Mouse (Mus musculus) ES-Bruce4 (cell line): ENCODE measurements around the gene Gm21750. TPM values are rescaled to one million over a fixed set of nuclear protein-coding genes. Genes with fewer than 3 reads are reported as not detected.
"Not testable (repeated sequence)": the region's sequence is repeated elsewhere in the genome, so short reads cannot be mapped to it uniquely, and the experiment has no call there.

Experiments
- H3K27ac ChIP-seq: 2 replicates; pipeline ENCODE4 v1.5.1; 2012; ENCODE audit warnings: low read length, inconsistent platforms; ENCODE audit not compliant: insufficient read depth
- H3K27me3 ChIP-seq: 2 replicates; pipeline ENCODE4 v1.6.1; 2012; ENCODE audit warnings: mild to moderate bottlenecking, low read length, inconsistent platforms; ENCODE audit not compliant: control insufficient read depth, poor library complexity, insufficient read depth, severe bottlenecking
- H3K36me3 ChIP-seq: 2 replicates; pipeline ENCODE4 v1.6.1; 2012; ENCODE audit warnings: inconsistent platforms, mild to moderate bottlenecking, low read length, moderate library complexity; ENCODE audit not compliant: control insufficient read depth, poor library complexity, insufficient read depth, severe bottlenecking
- H3K4me1 ChIP-seq: one replicate; pipeline ENCODE4 v1.8.1; 2011; ENCODE audit warnings: low read length; ENCODE audit not compliant: control insufficient read depth, insufficient read depth
- H3K4me3 ChIP-seq: 2 replicates; pipeline ENCODE4 v1.5.1; 2011; ENCODE audit warnings: low read depth, mild to moderate bottlenecking, low read length
- H3K9ac ChIP-seq: 2 replicates; pipeline ENCODE4 v1.6.1; 2012; ENCODE audit warnings: low read depth, mild to moderate bottlenecking, inconsistent platforms; ENCODE audit not compliant: poor library complexity, severe bottlenecking
- H3K9me3 ChIP-seq: replicated peaks from 2 replicates; pipeline ENCODE4 v1.6.1; 2012; ENCODE audit warnings: mild to moderate bottlenecking, low read length, inconsistent platforms; ENCODE audit not compliant: control insufficient read depth, poor library complexity, insufficient read depth, severe bottlenecking
- CTCF ChIP-seq: IDR thresholded peaks from one replicate; pipeline ENCODE4 v1.8.1; 2011; ENCODE audit warnings: low read depth, low read length
- EP300 ChIP-seq: IDR thresholded peaks from 2 replicates; pipeline ENCODE4 v1.6.1; 2011; ENCODE audit warnings: low read depth, low read length; ENCODE audit not compliant: insufficient read depth
- POLR2A ChIP-seq: IDR thresholded peaks from one replicate; pipeline ENCODE4 v1.8.1; 2011; ENCODE audit warnings: low read length; ENCODE audit not compliant: insufficient read depth
- polyA plus RNA-seq: library from polyadenylated mRNA; stranded (reverse); fragments of >200 nt; gene quantifications from 2 replicates; pipeline ENCODE4 v1.2.4, GENCODE M21; 2011; ENCODE audit warnings: low read depth; ENCODE audit not compliant: missing spikeins, insufficient read depth, insufficient read length

The Gm21750 gene
- not detected in 2 replicates for polyA plus RNA-seq

GRCm38 (mm10) chr14:73660925-73661324 is at the start of gene Gm21750:
Gm21750 (plus strand) TSS chr14:73661225.
- not testable (repeated sequence) for H3K27ac ChIP-seq, H3K4me3 ChIP-seq, H3K4me1 ChIP-seq, H3K36me3 ChIP-seq, H3K9me3 ChIP-seq, H3K27me3 ChIP-seq, H3K9ac ChIP-seq

- H3K27ac ChIP-seq, H3K4me1 ChIP-seq, H3K36me3 ChIP-seq, H3K9me3 ChIP-seq, H3K9ac ChIP-seq, H3K27me3 ChIP-seq, H3K4me3 ChIP-seq: not testable (repeated sequence)
Measured at GRCm38 (mm10) chr14:73614961-73615360, 46.1 kb upstream of the Gm21750 start.

- no peak for TF ChIP-seq CTCF
- no peak for TF ChIP-seq EP300
- TF ChIP-seq POLR2A, result no peak
- Histone ChIP-seq H3K27ac (no peak overlapping the region), H3K36me3 (no peaks in the 10 kb centered on the region), H3K27me3 (no peaks in the 10 kb centered on the region; the same call in 1 of the 2 replicates), H3K4me1 (no peaks in the 10 kb centered on the region), H3K9me3 (no peaks in the 10 kb centered on the region), H3K9ac (no peak overlapping the region), H3K4me3 (no peak overlapping the region)
Measured at GRCm38 (mm10) chr14:73620880-73621279, 40.1 kb upstream of the Gm21750 start.

- Histone ChIP-seq H3K9ac (no peak overlapping the region), H3K36me3 (no peaks in the 10 kb centered on the region), H3K27ac (no peak overlapping the region), H3K27me3 (no peaks in the 10 kb centered on the region; the same call in 1 of the 2 replicates), H3K4me3 (no peak overlapping the region), H3K4me1 (no peaks in the 10 kb centered on the region), H3K9me3 (no peaks in the 10 kb centered on the region)
- TF ChIP-seq EP300 (no peak), CTCF (no peak), POLR2A (no peak)
Measured at GRCm38 (mm10) chr14:73622988-73623387, 38.0 kb upstream of the Gm21750 start.

GRCm38 (mm10) chr14:73625469-73625868 is 35.6 kb upstream of the Gm21750 start:
- no peaks in the 10 kb centered on the region for H3K36me3 ChIP-seq
- H3K27me3 ChIP-seq, result no peaks in the 10 kb centered on the region

GRCm38 (mm10) chr14:73631511-73631910 is 29.5 kb upstream of the Gm21750 start:
- Histone ChIP-seq H3K36me3 (no peaks in the 10 kb centered on the region), H3K9ac (no peak overlapping the region), H3K9me3 (no peaks in the 10 kb centered on the region), H3K4me1 (no peaks in the 10 kb centered on the region), H3K27me3 (no peaks in the 10 kb centered on the region), H3K27ac (no peak overlapping the region), H3K4me3 (no peak overlapping the region)
- no peak for TF ChIP-seq POLR2A
- TF ChIP-seq CTCF, result no peak
- TF ChIP-seq EP300, result no peak

More at GRCm38 (mm10) chr14:73625469-73625868, 35.6 kb upstream of the Gm21750 start:
- H3K9me3 ChIP-seq, result no peaks in the 10 kb centered on the region
- no peaks in the 10 kb centered on the region for H3K4me1 ChIP-seq
- no peak overlapping the region for H3K27ac ChIP-seq
- no peak overlapping the region for H3K4me3 ChIP-seq
- H3K9ac ChIP-seq, result no peak overlapping the region
- TF ChIP-seq CTCF (no peak), POLR2A (no peak), EP300 (no peak)
